Mouse (Mus musculus): ENCODE measurements around the gene Car4. TPM values are rescaled to one million over a fixed set of nuclear protein-coding genes. Genes with fewer than 3 reads are reported as not detected.

Gene Car4
- polyA plus RNA-seq, 1 experiment from 2014 or later: 0.57 TPM

DNA sequence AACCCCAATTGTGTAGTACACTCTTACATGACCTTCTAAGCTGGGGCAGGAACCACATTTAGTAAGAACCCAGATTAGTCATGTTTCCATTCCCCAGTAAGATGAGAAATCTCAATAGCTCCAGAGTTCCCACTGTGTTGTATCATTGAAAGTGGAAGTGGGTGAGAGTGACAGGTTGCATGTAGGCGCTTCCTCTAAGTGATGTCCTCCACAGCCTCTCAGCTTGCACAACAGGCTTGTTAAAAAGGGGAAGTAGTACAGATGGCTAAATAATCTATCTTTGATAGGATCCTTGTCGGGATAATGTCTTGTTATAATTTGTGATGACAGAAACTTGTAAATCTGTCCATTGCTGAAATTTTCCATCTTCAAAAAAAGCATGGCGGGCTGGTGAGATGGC, 46.0 kb downstream of the Car4 start:
- peaks cover 7% of the 10 kb centered on the region; the same call in 1 of the 2 replicates for H3K36me3 ChIP-seq

GRCm38 (mm10) chr11:85013121-85013520, 55.5 kb downstream of the Car4 start:
- Histone ChIP-seq H3K4me3 (replicated peaks) (no peak overlapping the region), H3K9me3 (replicated peaks) (no peaks in the 10 kb centered on the region), H3K27ac (replicated peaks) (no peak overlapping the region), H3K4me1 (no peaks in the 10 kb centered on the region), H3K9ac (no peak overlapping the region), H3K36me3 (peaks cover 22% of the 10 kb centered on the region; the same call in 1 of the 2 replicates), H3K27me3 (no peaks in the 10 kb centered on the region), H3K4me2 (replicated peaks) (no peak overlapping the region)
- ATAC-seq (ENCODE audit: insufficient number of reproducible peaks, low FRiP score, low TSS enrichment, low read depth): no peak

More for the DNA sequence above, 46.0 kb downstream of the Car4 start:
- no peak overlapping the region for H3K4me2 ChIP-seq (replicated peaks)
- ATAC-seq (ENCODE audit: insufficient number of reproducible peaks, low FRiP score, low TSS enrichment, low read depth): no peak
- no peak overlapping the region for H3K27ac ChIP-seq (replicated peaks)
- H3K4me3 ChIP-seq (replicated peaks): no peak overlapping the region
- H3K9ac ChIP-seq: no peak overlapping the region
- H3K27me3 ChIP-seq: no peaks in the 10 kb centered on the region
- H3K4me1 ChIP-seq: no peaks in the 10 kb centered on the region
- no peaks in the 10 kb centered on the region for H3K9me3 ChIP-seq (replicated peaks)
- 91% methylated on average over 3 of the region's 3 CpGs for WGBS

Other genes starting within 250 kb of the Car4 start
- 13.1 and 13.2 TPM in 2 replicates for gene Mrm1, start 138.3 kb upstream of the Car4 start, polyA plus RNA-seq (2015; fragmentation: Nextera tagmentation; extraction: Ambion mirVana)
- gene Dhrs11, start 128.8 kb upstream of the Car4 start, polyA plus RNA-seq (2015; fragmentation: Nextera tagmentation; extraction: Ambion mirVana): 13.7 and 14.2 TPM in 2 replicates
- 68.6 and 72.0 TPM in 2 replicates for gene Ggnbp2, start 87.0 kb upstream of the Car4 start, polyA plus RNA-seq (2015; fragmentation: Nextera tagmentation; extraction: Ambion mirVana)
- gene Myo19, start 77.6 kb upstream of the Car4 start, polyA plus RNA-seq (2015; fragmentation: Nextera tagmentation; extraction: Ambion mirVana): 11.5 and 14.2 TPM in 2 replicates
- 1.9 and 2.4 TPM in 2 replicates for gene Pigw, start 77.5 kb upstream of the Car4 start, polyA plus RNA-seq (2015; fragmentation: Nextera tagmentation; extraction: Ambion mirVana)
- 49.9 and 58.1 TPM in 2 replicates for gene Znhit3, start 41.4 kb upstream of the Car4 start, polyA plus RNA-seq (2015; fragmentation: Nextera tagmentation; extraction: Ambion mirVana)
- 3.6 and 4.1 TPM in 2 replicates for gene Usp32, start 182.4 kb downstream of the Car4 start, polyA plus RNA-seq (2015; fragmentation: Nextera tagmentation; extraction: Ambion mirVana)
- 0.25 TPM in 1 of 2 replicates, not detected in the other for gene 1700125H20Rik, start 212.6 kb downstream of the Car4 start, polyA plus RNA-seq (2015; fragmentation: Nextera tagmentation; extraction: Ambion mirVana)

Data from embryonic facial prominence, embryonic 15.5 days (tissue).